Mouse (Mus musculus): ENCODE measurements around the gene Prdm13. TPM values are rescaled to one million over a fixed set of nuclear protein-coding genes. Genes with fewer than 3 reads are reported as not detected.

Gene Prdm13
- polyA plus RNA-seq, 1 experiment from 2014 or later = not detected

DNA sequence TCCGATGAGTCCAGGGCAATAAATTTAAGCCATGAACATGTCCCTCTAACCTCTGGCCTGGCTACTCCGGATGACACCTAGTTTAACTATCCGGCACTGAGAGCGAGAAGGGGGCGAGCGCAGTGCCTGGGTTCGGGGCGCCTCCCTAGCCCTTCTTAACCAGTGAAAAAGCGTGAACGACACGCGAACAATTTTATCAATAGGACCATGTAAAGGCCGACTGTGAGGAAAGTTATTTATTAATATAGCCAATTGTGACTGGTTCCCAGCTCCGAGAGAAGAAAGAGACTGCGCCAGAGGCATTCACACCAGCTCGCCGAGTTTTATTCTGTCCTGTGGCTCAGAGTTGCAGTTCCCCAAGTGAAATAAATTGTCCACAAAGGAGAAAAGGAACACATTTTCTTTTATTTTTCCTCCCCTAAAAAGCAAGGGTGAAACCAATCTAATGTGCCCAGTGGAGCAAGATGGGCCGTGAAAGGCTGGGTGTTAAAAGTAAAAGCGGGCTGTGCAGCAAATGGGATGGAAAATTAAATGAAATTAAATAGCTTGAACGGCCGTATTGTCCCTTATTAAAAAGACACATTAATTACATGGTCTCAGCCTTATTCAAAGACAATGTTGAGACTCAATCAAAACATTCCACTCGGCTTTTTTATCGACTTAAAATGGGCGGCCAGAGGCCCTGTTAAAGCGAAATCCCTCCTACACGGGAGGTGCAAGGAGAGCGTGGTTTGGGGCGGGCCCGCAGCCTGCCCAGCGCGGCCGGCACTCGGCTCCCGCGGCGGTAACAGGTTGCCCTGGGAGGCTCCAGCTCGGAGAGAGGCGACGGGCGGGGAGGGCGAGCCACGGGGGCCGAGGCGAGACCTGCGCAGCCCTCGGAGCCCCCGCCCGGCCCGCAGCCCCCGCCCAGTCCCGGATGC is 2.3 kb upstream of the Prdm13 start:
- DNase-seq (ENCODE audit: low spot score) = no peak
- H3K9me3 ChIP-seq (ENCODE audit: control insufficient read depth, low read length) = no peaks in the 10 kb centered on the region
- WGBS = 4% methylated on average over 49 of the region's 51 CpGs
- peak overlapping the region; percentile 90 for H3K4me2 ChIP-seq (replicated peaks; ENCODE audit: low read depth)
- H3K27me3 ChIP-seq (ENCODE audit: control insufficient read depth, insufficient read depth, low read length) = peaks cover 42% of the 10 kb centered on the region
- peak overlapping the region; percentile 50 for H3K4me3 ChIP-seq (ENCODE audit: low read depth, low read length)
- H3K9ac ChIP-seq (ENCODE audit: low read length) = peak overlapping the region; percentile 31; the same call in 1 of the 2 replicates
- 0 out of 2 replicates have a peak, but pooled peaks have one; percentile 8 for ATAC-seq (ENCODE audit: low FRiP score, low TSS enrichment)
- H3K27ac ChIP-seq (replicated peaks) = no peak overlapping the region
- H3K36me3 ChIP-seq (ENCODE audit: control insufficient read depth, insufficient read depth, low read length) = no peaks in the 10 kb centered on the region
- TF ChIP-seq EP300 (optimal IDR thresholded peaks at IDR 0.05) = no peak
- no peak for TF ChIP-seq CTCF (IDR thresholded peaks at IDR 0.05; ENCODE audit: low read depth)
- no peaks in the 10 kb centered on the region for H3K4me1 ChIP-seq (replicated peaks; ENCODE audit: control insufficient read depth, insufficient read depth)

DNA sequence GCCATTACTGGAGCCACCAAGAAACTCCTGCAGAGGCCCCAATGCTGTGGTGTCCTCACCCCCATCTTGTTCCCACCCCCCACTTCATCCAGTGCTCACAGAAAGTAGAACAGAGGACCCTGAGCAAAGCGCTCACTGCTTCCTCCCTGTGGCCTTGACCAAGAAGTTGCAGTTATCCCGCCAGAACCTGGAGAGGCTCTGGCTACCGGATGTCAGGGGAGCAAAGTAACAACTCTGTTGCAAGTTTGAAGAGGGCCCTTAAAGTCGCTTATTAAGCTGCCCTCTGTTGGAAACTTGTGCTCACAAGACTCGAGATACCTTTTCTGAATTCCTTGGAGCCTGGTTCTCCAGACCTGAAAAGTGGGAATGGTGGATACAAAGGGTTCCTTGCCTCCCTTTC is 1.2 kb upstream of the Prdm13 start:
- no peaks in the 10 kb centered on the region for H3K36me3 ChIP-seq (ENCODE audit: control insufficient read depth, insufficient read depth, low read length)
- DNase-seq (ENCODE audit: low spot score) (no peak), ATAC-seq (ENCODE audit: low FRiP score, low TSS enrichment) (no peak)
- H3K27me3 ChIP-seq (ENCODE audit: control insufficient read depth, insufficient read depth, low read length) = peaks cover 42% of the 10 kb centered on the region
- no peak overlapping the region for H3K9ac ChIP-seq (ENCODE audit: low read length)
- no peak overlapping the region for H3K4me3 ChIP-seq (ENCODE audit: low read depth, low read length)
- 2% methylated on average over 5 of the region's 5 CpGs for WGBS
- no peak overlapping the region for H3K27ac ChIP-seq (replicated peaks)
- no peak overlapping the region for H3K4me2 ChIP-seq (replicated peaks; ENCODE audit: low read depth)
- H3K4me1 ChIP-seq (replicated peaks; ENCODE audit: control insufficient read depth, insufficient read depth) = no peaks in the 10 kb centered on the region
- H3K9me3 ChIP-seq (ENCODE audit: control insufficient read depth, low read length) = no peaks in the 10 kb centered on the region
- TF ChIP-seq CTCF (IDR thresholded peaks at IDR 0.05; ENCODE audit: low read depth) (peak; percentile 33), EP300 (optimal IDR thresholded peaks at IDR 0.05) (no peak)

DNA sequence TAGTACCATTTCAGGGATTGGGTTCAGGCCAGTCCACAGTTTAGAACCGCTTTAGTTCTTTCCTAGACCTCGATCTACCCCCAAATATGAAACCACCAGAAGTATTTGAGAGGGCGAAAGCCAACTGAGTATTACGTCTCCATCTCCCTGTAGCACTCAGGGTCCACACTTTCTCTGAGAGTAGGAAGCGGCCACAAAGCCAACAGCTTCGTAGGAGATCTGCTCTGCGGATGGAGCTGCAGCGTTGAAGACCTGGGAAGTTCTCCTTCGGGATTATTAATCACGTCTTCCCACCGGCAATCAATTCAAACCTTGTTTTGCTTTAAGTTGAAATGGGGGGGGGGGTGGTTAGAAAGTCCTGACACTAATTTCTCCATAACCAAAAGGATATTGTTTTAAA is 653 bp upstream of the Prdm13 start:
- 5% methylated on average over 11 of the region's 11 CpGs for WGBS

DNA sequence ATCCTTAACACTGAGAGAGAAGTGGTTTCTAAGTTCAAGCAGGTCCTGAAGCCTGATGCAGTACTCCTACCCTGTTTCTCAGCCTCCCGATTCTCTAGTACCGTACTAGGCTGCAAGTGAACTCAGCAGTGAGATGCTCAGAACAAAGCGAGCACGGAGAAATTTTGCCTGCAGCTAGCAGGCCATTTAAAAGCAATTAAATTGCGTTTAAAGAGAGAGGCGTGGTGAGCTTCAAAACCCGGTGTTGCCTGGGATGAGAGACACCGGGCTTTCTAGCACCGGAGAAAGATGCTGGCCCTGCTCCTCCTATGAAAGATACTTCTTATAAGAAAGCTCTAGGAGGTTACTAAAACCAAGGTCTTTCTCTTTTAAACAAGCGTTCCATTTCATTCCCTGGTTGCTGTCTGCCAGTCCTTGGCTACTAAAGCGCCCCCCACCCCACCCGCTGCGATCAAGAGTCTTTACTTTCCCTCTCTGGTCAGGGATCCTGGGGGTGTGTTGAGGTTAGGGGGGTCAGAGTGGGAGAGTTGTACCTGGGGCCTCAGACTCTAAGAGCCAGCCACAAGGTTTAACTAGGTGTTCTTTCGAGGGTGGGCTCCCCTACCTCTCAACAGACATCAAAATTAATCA is 1.3 kb downstream of the Prdm13 start:
- Histone ChIP-seq H3K36me3 (ENCODE audit: control insufficient read depth, insufficient read depth, low read length) (no peaks in the 10 kb centered on the region), H3K9ac (ENCODE audit: low read length) (no peak overlapping the region), H3K4me3 (ENCODE audit: low read depth, low read length) (no peak overlapping the region), H3K9me3 (ENCODE audit: control insufficient read depth, low read length) (no peaks in the 10 kb centered on the region), H3K27ac (replicated peaks) (no peak overlapping the region), H3K4me1 (replicated peaks; ENCODE audit: control insufficient read depth, insufficient read depth) (no peaks in the 10 kb centered on the region), H3K4me2 (replicated peaks; ENCODE audit: low read depth) (no peak overlapping the region), H3K27me3 (ENCODE audit: control insufficient read depth, insufficient read depth, low read length) (peaks cover 47% of the 10 kb centered on the region)
- WGBS = 4% methylated on average over 14 of the region's 14 CpGs
- no peak for ATAC-seq (ENCODE audit: low FRiP score, low TSS enrichment)
- DNase-seq (ENCODE audit: low spot score) = no peak
- TF ChIP-seq CTCF (IDR thresholded peaks at IDR 0.05; ENCODE audit: low read depth) (no peak), EP300 (optimal IDR thresholded peaks at IDR 0.05) (no peak)

More for the DNA sequence above, 653 bp upstream of the Prdm13 start:
- no peak overlapping the region for H3K4me3 ChIP-seq (ENCODE audit: low read depth, low read length)
- H3K27me3 ChIP-seq (ENCODE audit: control insufficient read depth, insufficient read depth, low read length) = peaks cover 41% of the 10 kb centered on the region
- no peak overlapping the region for H3K9ac ChIP-seq (ENCODE audit: low read length)
- H3K4me1 ChIP-seq (replicated peaks; ENCODE audit: control insufficient read depth, insufficient read depth) = no peaks in the 10 kb centered on the region
- no peak for ATAC-seq (ENCODE audit: low FRiP score, low TSS enrichment)
- TF ChIP-seq CTCF (IDR thresholded peaks at IDR 0.05; ENCODE audit: low read depth) (no peak), EP300 (optimal IDR thresholded peaks at IDR 0.05) (no peak)
- no peak for DNase-seq (ENCODE audit: low spot score)
- no peaks in the 10 kb centered on the region for H3K9me3 ChIP-seq (ENCODE audit: control insufficient read depth, low read length)
- H3K4me2 ChIP-seq (replicated peaks; ENCODE audit: low read depth) = no peak overlapping the region
- no peak overlapping the region for H3K27ac ChIP-seq (replicated peaks)
- no peaks in the 10 kb centered on the region for H3K36me3 ChIP-seq (ENCODE audit: control insufficient read depth, insufficient read depth, low read length)

DNA sequence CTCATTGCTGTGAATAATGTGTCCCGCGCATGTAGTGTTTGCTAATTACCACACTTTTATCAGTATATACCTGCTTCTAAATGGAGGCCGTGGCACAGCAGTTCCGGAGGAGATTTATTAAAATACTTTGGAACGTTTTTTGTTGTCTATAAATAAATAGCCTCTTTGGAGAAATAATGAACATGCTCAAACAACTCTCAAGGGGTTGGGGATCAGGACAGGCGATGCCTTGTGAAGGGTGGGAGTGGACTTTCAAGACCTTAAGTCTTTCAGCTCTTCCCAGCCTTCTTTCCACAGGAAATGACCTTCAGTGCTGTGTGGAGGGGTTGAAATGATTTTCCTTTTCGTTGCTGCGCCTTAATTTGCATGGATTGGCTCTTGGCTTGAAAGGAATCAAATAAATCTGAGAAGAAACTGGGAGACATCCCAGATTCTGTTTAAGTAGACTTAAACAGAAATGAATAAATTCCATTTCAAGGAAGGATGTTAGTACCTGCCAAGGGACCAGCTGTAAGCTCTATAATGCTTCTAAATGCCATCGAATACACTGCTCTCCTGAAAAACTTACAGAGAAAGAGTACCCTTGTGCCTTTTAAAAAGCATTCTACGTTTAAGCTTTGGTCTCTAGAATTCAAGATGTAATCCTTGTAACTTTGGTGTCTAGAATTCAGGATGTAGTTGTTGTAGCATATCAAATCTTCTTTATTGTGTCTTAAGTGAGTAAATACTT is 3.2 kb downstream of the Prdm13 start:
- TF ChIP-seq EP300 (optimal IDR thresholded peaks at IDR 0.05) (no peak), CTCF (IDR thresholded peaks at IDR 0.05; ENCODE audit: low read depth) (no peak)
- no peaks in the 10 kb centered on the region for H3K9me3 ChIP-seq (ENCODE audit: control insufficient read depth, low read length)
- no peak overlapping the region for H3K4me2 ChIP-seq (replicated peaks; ENCODE audit: low read depth)
- ATAC-seq (ENCODE audit: low FRiP score, low TSS enrichment) = no peak
- H3K9ac ChIP-seq (ENCODE audit: low read length) = no peak overlapping the region
- no peaks in the 10 kb centered on the region for H3K36me3 ChIP-seq (ENCODE audit: control insufficient read depth, insufficient read depth, low read length)
- H3K4me3 ChIP-seq (ENCODE audit: low read depth, low read length) = no peak overlapping the region
- H3K27ac ChIP-seq (replicated peaks) = no peak overlapping the region
- H3K4me1 ChIP-seq (replicated peaks; ENCODE audit: control insufficient read depth, insufficient read depth) = peaks cover 5% of the 10 kb centered on the region; the same call in 1 of the 2 replicates
- peaks cover 52% of the 10 kb centered on the region for H3K27me3 ChIP-seq (ENCODE audit: control insufficient read depth, insufficient read depth, low read length)
- DNase-seq (ENCODE audit: low spot score) = no peak
- WGBS = 12% methylated on average over 10 of the region's 10 CpGs
